Mouse (Mus musculus) midbrain, embryonic 12.5 days (tissue): ENCODE results near the gene Ntng2. TPM values are rescaled to one million over a fixed set of nuclear protein-coding genes. Genes with fewer than 3 reads are reported as not detected.

Experiments
- ATAC-seq: fragments of 200-750 bp; cut with Nextera tagmentation; 2 replicates; pipeline ENCODE4 v1.8.0; 2017; ENCODE audit warnings: low read depth, moderate TSS enrichment, moderate library complexity; ENCODE audit not compliant: low FRiP score
- H3K27ac ChIP-seq: fragments of 300-500 bp; sonication (generic); replicated peaks from 2 replicates; pipeline ENCODE4 v1.5.1; 2016; ENCODE audit warnings: mild to moderate bottlenecking
- H3K27me3 ChIP-seq: fragments of 300-500 bp; sonication (generic); 2 replicates; pipeline ENCODE4 v1.6.1; 2016; ENCODE audit warnings: mild to moderate bottlenecking
- H3K36me3 ChIP-seq: fragments of 300-500 bp; sonication (generic); 2 replicates; pipeline ENCODE4 v1.6.1; 2016
- H3K4me1 ChIP-seq: fragments of 300-500 bp; sonication (generic); 2 replicates; pipeline ENCODE4 v1.6.1; 2016
- H3K4me2 ChIP-seq: fragments of 300-500 bp; sonication (generic); replicated peaks from 2 replicates; pipeline ENCODE4 v1.6.1; 2016; ENCODE audit warnings: mild to moderate bottlenecking, moderate library complexity
- H3K4me3 ChIP-seq: fragments of 300-500 bp; sonication (generic); 2 replicates; pipeline ENCODE4 v1.5.1; 2016; ENCODE audit warnings: mild to moderate bottlenecking
- H3K9ac ChIP-seq: fragments of 300-500 bp; sonication (generic); replicated peaks from 2 replicates; pipeline ENCODE4 v1.6.1; 2016; ENCODE audit warnings: mild to moderate bottlenecking, moderate library complexity
- H3K9me3 ChIP-seq: fragments of 300-500 bp; sonication (generic); 2 replicates; pipeline ENCODE4 v1.6.1; 2016; ENCODE audit warnings: mild to moderate bottlenecking
- WGBS: fragments of 180-500 bp; shearing (Covaris S2); methylation state at CpG from one replicate; pipeline ENCODE4 v1.1.7; 2016; 5-methylcytosine and 5-hydroxymethylcytosine counted together
- polyA plus RNA-seq: library from polyadenylated mRNA; unstranded; fragments of >200 nt; fragmentation: Nextera tagmentation; extraction: Ambion mirVana; gene quantifications from 2 replicates; pipeline ENCODE4 v1.2.1, GENCODE M21; 2016

The Ntng2 gene
- polyA plus RNA-seq, 1 experiment from 2014 or later, result 6.3 TPM

- H3K9ac ChIP-seq, result no peak overlapping the region
- no peaks in the 10 kb centered on the region for H3K9me3 ChIP-seq
- H3K27ac ChIP-seq, result no peak overlapping the region
- no peaks in the 10 kb centered on the region for H3K27me3 ChIP-seq
- H3K4me2 ChIP-seq, result no peak overlapping the region
- ATAC-seq, result no peak
- H3K4me1 ChIP-seq, result no peaks in the 10 kb centered on the region
- 89% methylated on average over 2 of the region's 2 CpGs for WGBS
- H3K36me3 ChIP-seq, result peaks cover 52% of the 10 kb centered on the region
- no peak overlapping the region for H3K4me3 ChIP-seq
Measured at GRCm38 (mm10) chr2:29181111-29181510, 71.7 kb downstream of the Ntng2 start.

- H3K9ac ChIP-seq, result no peak overlapping the region
- H3K4me2 ChIP-seq, result no peak overlapping the region
- no peak for ATAC-seq
- H3K9me3 ChIP-seq, result no peaks in the 10 kb centered on the region
- no peak overlapping the region for H3K4me3 ChIP-seq
- WGBS, result 91% methylated on average over 4 of the region's 4 CpGs
- peaks cover 64% of the 10 kb centered on the region for H3K36me3 ChIP-seq
- H3K27me3 ChIP-seq, result no peaks in the 10 kb centered on the region
- H3K27ac ChIP-seq, result no peak overlapping the region
- no peaks in the 10 kb centered on the region for H3K4me1 ChIP-seq
Measured at GRCm38 (mm10) chr2:29179810-29180209, 73.0 kb downstream of the Ntng2 start.

- Histone ChIP-seq H3K4me3 (no peak overlapping the region), H3K27me3 (no peaks in the 10 kb centered on the region), H3K9me3 (no peaks in the 10 kb centered on the region), H3K4me1 (no peaks in the 10 kb centered on the region), H3K9ac (no peak overlapping the region), H3K4me2 (no peak overlapping the region), H3K36me3 (peaks cover 87% of the 10 kb centered on the region), H3K27ac (no peak overlapping the region)
- WGBS, result 88% methylated on average over 3 of the region's 3 CpGs
- no peak for ATAC-seq
Measured at GRCm38 (mm10) chr2:29174887-29175286, 77.9 kb downstream of the Ntng2 start.

GRCm38 (mm10) chr2:29168067-29168466 is 84.7 kb downstream of the Ntng2 start:
- 91% methylated on average over 5 of the region's 5 CpGs for WGBS
- Histone ChIP-seq H3K27me3 (no peaks in the 10 kb centered on the region), H3K36me3 (peaks cover 70% of the 10 kb centered on the region)

GRCm38 (mm10) chr2:29151941-29152340 is 100.9 kb downstream of the Ntng2 start:
- H3K9me3 ChIP-seq, result no peaks in the 10 kb centered on the region
- ATAC-seq, result no peak
- peaks cover 79% of the 10 kb centered on the region for H3K36me3 ChIP-seq
- H3K4me3 ChIP-seq, result no peak overlapping the region
- no peak overlapping the region for H3K27ac ChIP-seq
- 52% methylated on average over 2 of the region's 2 CpGs for WGBS
- no peaks in the 10 kb centered on the region for H3K27me3 ChIP-seq
- H3K4me1 ChIP-seq, result no peaks in the 10 kb centered on the region
- H3K9ac ChIP-seq, result no peak overlapping the region
- H3K4me2 ChIP-seq, result no peak overlapping the region

More at GRCm38 (mm10) chr2:29168067-29168466, 84.7 kb downstream of the Ntng2 start:
- Histone ChIP-seq H3K4me3 (no peak overlapping the region), H3K9me3 (no peaks in the 10 kb centered on the region), H3K27ac (no peak overlapping the region), H3K9ac (no peak overlapping the region), H3K4me1 (no peaks in the 10 kb centered on the region), H3K4me2 (no peak overlapping the region)
- no peak for ATAC-seq

Other genes with a start within 250 kb of the Ntng2 start
- gene Cfap77, start 197.9 kb downstream of the Ntng2 start, polyA plus RNA-seq, result 0.47 and 0.64 TPM in 2 replicates
- 13.8 and 15.5 TPM in 2 replicates for gene Ttf1, start 192.7 kb downstream of the Ntng2 start, polyA plus RNA-seq
- gene Setx, start 128.8 kb downstream of the Ntng2 start, polyA plus RNA-seq, result 19.8 and 21.2 TPM in 2 replicates
- 70.7 and 72.3 TPM in 2 replicates for gene Med27, start 93.8 kb upstream of the Ntng2 start, polyA plus RNA-seq